Mouse (Mus musculus): ENCODE measurements around the gene Cbx5. TPM values are rescaled to one million over a fixed set of nuclear protein-coding genes. Genes with fewer than 3 reads are reported as not detected.
A peak's percentile ranks its signal among the peaks of the same experiment; 100 is the strongest.

Gene Cbx5
- polyA plus RNA-seq, 1 experiment from 2014 or later, result 177 TPM

- Histone ChIP-seq H3K27me3 (ENCODE audit: control insufficient read depth, insufficient read depth, low read length) (no peaks in the 10 kb centered on the region), H3K4me1 (ENCODE audit: control insufficient read depth, insufficient read depth, low read length) (no peaks in the 10 kb centered on the region), H3K4me2 (ENCODE audit: low read length) (no peak overlapping the region), H3K27ac (replicated peaks; ENCODE audit: low read depth, low read length) (no peak overlapping the region), H3K9ac (replicated peaks; ENCODE audit: low read length) (no peak overlapping the region), H3K36me3 (ENCODE audit: control insufficient read depth, insufficient read depth, low read length) (0 out of 2 replicates have a peak, but pooled peaks cover 2% of the 10 kb centered on the region), H3K4me3 (replicated peaks; ENCODE audit: low read depth, low read length) (no peak overlapping the region), H3K9me3 (ENCODE audit: control insufficient read depth, low read length) (no peaks in the 10 kb centered on the region)
- ATAC-seq (ENCODE audit: low FRiP score, low TSS enrichment) (no peak), DNase-seq (no peak)
- WGBS, result 72% methylated on average over 2 of the region's 2 CpGs
Observed at GRCm38 (mm10) chr15:103228904-103229303, 10.7 kb downstream of the Cbx5 start.

- H3K9ac ChIP-seq (replicated peaks; ENCODE audit: low read length), result no peak overlapping the region
- no peaks in the 10 kb centered on the region for H3K9me3 ChIP-seq (ENCODE audit: control insufficient read depth, low read length)
- no peak overlapping the region for H3K27ac ChIP-seq (replicated peaks; ENCODE audit: low read depth, low read length)
- H3K36me3 ChIP-seq (ENCODE audit: control insufficient read depth, insufficient read depth, low read length), result 0 out of 2 replicates have a peak, but pooled peaks cover 2% of the 10 kb centered on the region
- ATAC-seq (ENCODE audit: low FRiP score, low TSS enrichment), result no peak
- no peaks in the 10 kb centered on the region for H3K4me1 ChIP-seq (ENCODE audit: control insufficient read depth, insufficient read depth, low read length)
- no peaks in the 10 kb centered on the region for H3K27me3 ChIP-seq (ENCODE audit: control insufficient read depth, insufficient read depth, low read length)
- WGBS, result 97% methylated on average over 2 of the region's 2 CpGs
- no peak overlapping the region for H3K4me3 ChIP-seq (replicated peaks; ENCODE audit: low read depth, low read length)
- H3K4me2 ChIP-seq (ENCODE audit: low read length), result no peak overlapping the region
- DNase-seq, result no peak
Observed at GRCm38 (mm10) chr15:103227572-103227971, 12.0 kb downstream of the Cbx5 start.

- WGBS, result 90% methylated on average over 3 of the region's 3 CpGs
- no peak for DNase-seq
Observed at GRCm38 (mm10) chr15:103227022-103227421, 12.6 kb downstream of the Cbx5 start.

GRCm38 (mm10) chr15:103224161-103224560 lies 15.5 kb downstream of the Cbx5 start:
- H3K9ac ChIP-seq (replicated peaks; ENCODE audit: low read length), result no peak overlapping the region
- H3K4me1 ChIP-seq (ENCODE audit: control insufficient read depth, insufficient read depth, low read length), result no peaks in the 10 kb centered on the region
- H3K4me2 ChIP-seq (ENCODE audit: low read length), result no peak overlapping the region
- no peaks in the 10 kb centered on the region for H3K9me3 ChIP-seq (ENCODE audit: control insufficient read depth, low read length)
- no peak for DNase-seq
- H3K36me3 ChIP-seq (ENCODE audit: control insufficient read depth, insufficient read depth, low read length), result no peaks in the 10 kb centered on the region
- no peaks in the 10 kb centered on the region for H3K27me3 ChIP-seq (ENCODE audit: control insufficient read depth, insufficient read depth, low read length)
- H3K27ac ChIP-seq (replicated peaks; ENCODE audit: low read depth, low read length), result no peak overlapping the region
- 92% methylated on average over 2 of the region's 2 CpGs for WGBS
- ATAC-seq (ENCODE audit: low FRiP score, low TSS enrichment), result no peak
- H3K4me3 ChIP-seq (replicated peaks; ENCODE audit: low read depth, low read length), result no peak overlapping the region

More at GRCm38 (mm10) chr15:103227022-103227421, 12.6 kb downstream of the Cbx5 start:
- ATAC-seq (ENCODE audit: low FRiP score, low TSS enrichment), result no peak
- no peak overlapping the region for H3K27ac ChIP-seq (replicated peaks; ENCODE audit: low read depth, low read length)
- H3K9ac ChIP-seq (replicated peaks; ENCODE audit: low read length), result no peak overlapping the region
- H3K4me1 ChIP-seq (ENCODE audit: control insufficient read depth, insufficient read depth, low read length), result no peaks in the 10 kb centered on the region
- H3K9me3 ChIP-seq (ENCODE audit: control insufficient read depth, low read length), result no peaks in the 10 kb centered on the region
- H3K27me3 ChIP-seq (ENCODE audit: control insufficient read depth, insufficient read depth, low read length), result no peaks in the 10 kb centered on the region
- H3K4me2 ChIP-seq (ENCODE audit: low read length), result no peak overlapping the region
- H3K36me3 ChIP-seq (ENCODE audit: control insufficient read depth, insufficient read depth, low read length), result 0 out of 2 replicates have a peak, but pooled peaks cover under 1% of the 10 kb centered on the region
- H3K4me3 ChIP-seq (replicated peaks; ENCODE audit: low read depth, low read length), result no peak overlapping the region

GRCm38 (mm10) chr15:103221386-103221785 lies 18.2 kb downstream of the Cbx5 start:
- Histone ChIP-seq H3K9ac (replicated peaks; ENCODE audit: low read length) (no peak overlapping the region), H3K9me3 (ENCODE audit: control insufficient read depth, low read length) (no peaks in the 10 kb centered on the region), H3K27ac (replicated peaks; ENCODE audit: low read depth, low read length) (peak overlapping the region; percentile 16; the same call in 1 of the 2 replicates), H3K4me3 (replicated peaks; ENCODE audit: low read depth, low read length) (no peak overlapping the region), H3K4me1 (ENCODE audit: control insufficient read depth, insufficient read depth, low read length) (peaks cover 4% of the 10 kb centered on the region; the same call in 1 of the 2 replicates), H3K4me2 (ENCODE audit: low read length) (no peak overlapping the region), H3K36me3 (ENCODE audit: control insufficient read depth, insufficient read depth, low read length) (no peaks in the 10 kb centered on the region), H3K27me3 (ENCODE audit: control insufficient read depth, insufficient read depth, low read length) (no peaks in the 10 kb centered on the region)
- DNase-seq (no peak), ATAC-seq (ENCODE audit: low FRiP score, low TSS enrichment) (no peak)
- 93% methylated on average over 1 of the region's 1 CpGs for WGBS

GRCm38 (mm10) chr15:103220785-103221184 lies 18.8 kb downstream of the Cbx5 start:
- Histone ChIP-seq H3K4me2 (ENCODE audit: low read length) (no peak overlapping the region), H3K4me3 (replicated peaks; ENCODE audit: low read depth, low read length) (no peak overlapping the region), H3K4me1 (ENCODE audit: control insufficient read depth, insufficient read depth, low read length) (peaks cover 10% of the 10 kb centered on the region), H3K27me3 (ENCODE audit: control insufficient read depth, insufficient read depth, low read length) (no peaks in the 10 kb centered on the region), H3K36me3 (ENCODE audit: control insufficient read depth, insufficient read depth, low read length) (no peaks in the 10 kb centered on the region), H3K9ac (replicated peaks; ENCODE audit: low read length) (no peak overlapping the region), H3K27ac (replicated peaks; ENCODE audit: low read depth, low read length) (peak overlapping the region; percentile 16; the same call in 1 of the 2 replicates), H3K9me3 (ENCODE audit: control insufficient read depth, low read length) (no peaks in the 10 kb centered on the region)
- peak; percentile 25 for DNase-seq
- no peak for ATAC-seq (ENCODE audit: low FRiP score, low TSS enrichment)
- 31% methylated on average over 3 of the region's 3 CpGs for WGBS

GRCm38 (mm10) chr15:103216052-103216451 lies 23.6 kb downstream of the Cbx5 start:
- Histone ChIP-seq H3K4me2 (ENCODE audit: low read length) (peak overlapping the region; percentile 65), H3K4me3 (replicated peaks; ENCODE audit: low read depth, low read length) (no peak overlapping the region), H3K27ac (replicated peaks; ENCODE audit: low read depth, low read length) (peak overlapping the region; percentile 82), H3K9ac (replicated peaks; ENCODE audit: low read length) (no peak overlapping the region), H3K4me1 (ENCODE audit: control insufficient read depth, insufficient read depth, low read length) (peaks cover 29% of the 10 kb centered on the region), H3K9me3 (ENCODE audit: control insufficient read depth, low read length) (no peaks in the 10 kb centered on the region), H3K27me3 (ENCODE audit: control insufficient read depth, insufficient read depth, low read length) (no peaks in the 10 kb centered on the region), H3K36me3 (ENCODE audit: control insufficient read depth, insufficient read depth, low read length) (peaks cover 20% of the 10 kb centered on the region)
- DNase-seq (peak; percentile 12), ATAC-seq (ENCODE audit: low FRiP score, low TSS enrichment) (no peak)
- 22% methylated on average over 2 of the region's 2 CpGs for WGBS

- peak overlapping the region; percentile 65 for H3K4me2 ChIP-seq (ENCODE audit: low read length)
- no peaks in the 10 kb centered on the region for H3K27me3 ChIP-seq (ENCODE audit: control insufficient read depth, insufficient read depth, low read length)
- peaks cover 28% of the 10 kb centered on the region for H3K36me3 ChIP-seq (ENCODE audit: control insufficient read depth, insufficient read depth, low read length)
- 0% methylated on average over 15 of the region's 15 CpGs for WGBS
- peak overlapping the region; percentile 32 for H3K9ac ChIP-seq (replicated peaks; ENCODE audit: low read length)
- peaks cover 29% of the 10 kb centered on the region for H3K4me1 ChIP-seq (ENCODE audit: control insufficient read depth, insufficient read depth, low read length)
- ATAC-seq (ENCODE audit: low FRiP score, low TSS enrichment), result peak; percentile 96
- DNase-seq, result peak; percentile 97
- H3K4me3 ChIP-seq (replicated peaks; ENCODE audit: low read depth, low read length), result peak overlapping the region; percentile 37
- no peaks in the 10 kb centered on the region for H3K9me3 ChIP-seq (ENCODE audit: control insufficient read depth, low read length)
- peak overlapping the region; percentile 82 for H3K27ac ChIP-seq (replicated peaks; ENCODE audit: low read depth, low read length)
Observed at GRCm38 (mm10) chr15:103214971-103215907, 24.4 kb downstream of the Cbx5 start.
